Mouse (Mus musculus) adrenal gland, adult 10 weeks (tissue): ENCODE data around the gene Zar1. TPM values are rescaled to one million over a fixed set of nuclear protein-coding genes. Genes with fewer than 3 reads are reported as not detected.

Experiments used
- polyA plus RNA-seq: library from polyadenylated mRNA; stranded (reverse); fragments of 350-450 nt; fragmentation: Illumina TruSeq; extraction: RNeasy Lipid Tissue Mini Kit (QIAGEN cat#74804); gene quantifications from one replicate; pipeline ENCODE4 v1.2.3, GENCODE M21; 2014; ENCODE audit warnings: low read depth, low replicate concordance

Zar1 gene
- not detected for polyA plus RNA-seq

GRCm38 (mm10) chr5:72580970-72581332, at the start of gene Zar1:
Gene Zar1, minus strand, starts transcription at chr5:72581254.

DNA sequence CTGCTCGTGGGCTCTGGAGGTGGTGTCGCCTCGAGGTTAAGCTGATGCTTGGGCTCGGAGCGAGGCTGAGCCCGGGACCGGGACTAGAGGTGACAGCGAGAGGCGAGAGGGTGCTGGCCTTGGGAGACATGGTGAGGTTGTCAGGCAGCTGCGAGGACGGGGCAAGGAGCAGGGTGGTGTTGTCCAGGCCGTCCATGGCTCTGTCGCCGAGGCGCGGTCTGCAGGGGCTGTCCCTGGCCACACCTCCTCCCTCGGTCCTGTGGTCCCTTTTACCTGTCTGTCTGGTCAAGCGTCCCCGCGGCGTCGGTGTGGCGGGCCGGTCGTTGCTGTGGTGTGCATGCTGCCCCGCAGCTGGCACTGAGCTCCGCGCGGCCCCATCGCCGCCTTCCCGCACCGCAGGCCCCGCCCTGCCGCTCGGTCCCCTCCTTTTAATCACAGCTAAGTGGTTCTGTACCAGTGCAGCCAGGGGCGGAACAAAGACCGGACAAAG, 6.2 kb upstream of the Zar1 start, which contains the start of gene Gm5868:
Gene Gm5868, minus strand, starts transcription at position 360 of the 490 bp plus-strand sequence.

GRCm38 (mm10) chr5:72559544-72560049, 21.5 kb downstream of the Zar1 start, which contains the start of gene Nfxl1:
Gene Nfxl1, minus strand, starts transcription at chr5:72559684.

Other genes starting within 250 kb of the Zar1 start
- gene Corin, start 76.8 kb downstream of the Zar1 start, polyA plus RNA-seq: 0.52 TPM
- gene Nfxl1, start 21.6 kb downstream of the Zar1 start, polyA plus RNA-seq: 18.4 TPM
- gene Gm5868, start 6.3 kb upstream of the Zar1 start, polyA plus RNA-seq: not detected
- not detected for gene Cnga1, start 63.0 kb upstream of the Zar1 start, polyA plus RNA-seq
- gene Nipal1, start 66.5 kb upstream of the Zar1 start, polyA plus RNA-seq: 3.4 TPM
- gene Txk, start 171.5 kb upstream of the Zar1 start, polyA plus RNA-seq: 0.35 TPM